Mouse (Mus musculus) heart, postnatal 0 days (tissue): ENCODE results near the gene Kifc1. TPM values are rescaled to one million over a fixed set of nuclear protein-coding genes. Genes with fewer than 3 reads are reported as not detected.
A peak's percentile ranks its signal among the peaks of the same experiment; 100 is the strongest.
"Not testable (repeated sequence)": the region's sequence is repeated elsewhere in the genome, so short reads cannot be mapped to it uniquely, and the experiment has no call there.

Experiments
- ATAC-seq: fragments of 200-750 bp; cut with Nextera tagmentation; 2 replicates; pipeline ENCODE4 v1.8.0; 2017; ENCODE audit warnings: low read depth, moderate number of reproducible peaks, moderate library complexity; ENCODE audit not compliant: insufficient read depth
- DNase-seq: peaks from one replicate; pipeline ENCODE4 v3.0.0-alpha.2; 2016; ENCODE audit warnings: low spot score
- H3K27ac ChIP-seq: fragments of 300-500 bp; sonication (generic); 2 replicates; pipeline ENCODE4 v1.5.1; 2014; ENCODE audit warnings: low read depth, mild to moderate bottlenecking
- H3K27me3 ChIP-seq: fragments of 300-500 bp; sonication (generic); 2 replicates; pipeline ENCODE4 v1.6.1; 2014; ENCODE audit warnings: low read length, mixed read lengths; ENCODE audit not compliant: control insufficient read depth, insufficient read depth
- H3K36me3 ChIP-seq: fragments of 300-500 bp; sonication (generic); replicated peaks from 2 replicates; pipeline ENCODE4 v1.6.1; 2014; ENCODE audit warnings: low read length, mixed read lengths; ENCODE audit not compliant: control insufficient read depth, insufficient read depth
- H3K4me1 ChIP-seq: fragments of 300-500 bp; sonication (generic); 2 replicates; pipeline ENCODE4 v1.6.1; 2014; ENCODE audit warnings: antibody characterized with exemption; ENCODE audit not compliant: control insufficient read depth, insufficient read depth
- H3K4me2 ChIP-seq: fragments of 300-500 bp; sonication (generic); 2 replicates; pipeline ENCODE4 v1.6.1; 2014; ENCODE audit warnings: low read depth, mild to moderate bottlenecking, low read length, moderate library complexity
- H3K4me3 ChIP-seq: fragments of 300-500 bp; sonication (generic); 2 replicates; pipeline ENCODE4 v1.5.1; 2014; ENCODE audit warnings: low read depth, low read length
- H3K9ac ChIP-seq: fragments of 300-500 bp; sonication (generic); replicated peaks from 2 replicates; pipeline ENCODE4 v1.6.1; 2014; ENCODE audit warnings: low read depth, low read length, mixed read lengths
- H3K9me3 ChIP-seq: fragments of 300-500 bp; sonication (generic); replicated peaks from 2 replicates; pipeline ENCODE4 v1.6.1; 2016; ENCODE audit warnings: low read length; ENCODE audit not compliant: control insufficient read depth
- CTCF ChIP-seq: IDR thresholded peaks from 2 replicates; pipeline ENCODE4 v1.5.1; 2016; ENCODE audit warnings: antibody characterized with exemption, control low read depth, low read depth
- EP300 ChIP-seq: IDR thresholded peaks from 2 replicates; pipeline ENCODE4 v1.6.1; 2016; ENCODE audit warnings: antibody characterized with exemption, low read depth
- WGBS: fragments of 180-500 bp; shearing (Covaris S2); extraction: QIAGEN DNeasy Blood & Tissue Kit; methylation state at CpG from one replicate; pipeline ENCODE4 v1.1.7; 2014; 5-methylcytosine and 5-hydroxymethylcytosine counted together
- polyA plus RNA-seq: library from polyadenylated mRNA; unstranded; fragments of >200 nt; fragmentation: Nextera tagmentation; extraction: Ambion mirVana; gene quantifications from 2 replicates; pipeline ENCODE4 v1.2.1, GENCODE M21; 2015
- total RNA-seq: library from RNA; depleted of rRNA; stranded (reverse); fragments of >200 nt; gene quantifications from 2 replicates; pipeline ENCODE4 v1.2.3, GENCODE M21; 2014; ENCODE audit warnings: low replicate concordance

Kifc1 gene
- total and polyA plus RNA-seq, 2 experiments from 2014 or later: 2.0 to 17.0 TPM

DNA sequence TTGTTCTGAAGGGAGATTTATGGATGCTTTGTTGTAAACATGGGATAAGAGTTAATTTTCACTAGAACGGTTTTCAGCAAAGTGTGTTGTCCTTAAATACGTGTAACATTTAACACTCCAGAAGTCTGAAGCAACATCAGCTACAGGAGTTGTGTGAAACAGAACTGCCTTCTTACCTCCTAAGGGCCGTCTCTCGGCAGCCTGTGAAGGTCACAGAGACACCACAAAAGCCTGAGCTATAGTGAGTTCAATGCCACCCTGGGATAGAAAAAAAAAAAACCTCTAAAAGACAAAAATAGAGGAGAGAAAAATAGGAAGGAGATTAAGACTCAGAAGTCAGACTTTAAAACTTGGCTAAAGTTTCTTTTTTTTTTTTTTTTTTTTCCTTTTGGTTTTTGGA, 11.6 kb upstream of the Kifc1 start:
- H3K4me1 ChIP-seq: no peaks in the 10 kb centered on the region

GRCm38 (mm10) chr17:33901653-33902052, 11.2 kb upstream of the Kifc1 start:
- Histone ChIP-seq H3K4me2 (no peak overlapping the region), H3K9ac (no peak overlapping the region), H3K27me3 (no peaks in the 10 kb centered on the region), H3K27ac (peak overlapping the region; percentile 22; the same call in 1 of the 2 replicates), H3K4me3 (no peak overlapping the region), H3K4me1 (no peaks in the 10 kb centered on the region), H3K9me3 (no peaks in the 10 kb centered on the region), H3K36me3 (no peaks in the 10 kb centered on the region)
- 67% methylated on average over 4 of the region's 4 CpGs for WGBS
- ATAC-seq (peak; percentile 40; the same call in 1 of the 2 replicates), DNase-seq (no peak)
- no peak for TF ChIP-seq EP300
- TF ChIP-seq CTCF: no peak

More for the DNA sequence above, 11.6 kb upstream of the Kifc1 start:
- H3K9me3 ChIP-seq: no peaks in the 10 kb centered on the region
- DNase-seq: no peak
- peak overlapping the region; percentile 22; the same call in 1 of the 2 replicates for H3K27ac ChIP-seq
- TF ChIP-seq CTCF (no peak), EP300 (no peak)
- no peak overlapping the region for H3K4me2 ChIP-seq
- 40% methylated on average over 4 of the region's 4 CpGs for WGBS
- H3K36me3 ChIP-seq: no peaks in the 10 kb centered on the region
- no peak overlapping the region for H3K9ac ChIP-seq
- H3K4me3 ChIP-seq: no peak overlapping the region
- no peaks in the 10 kb centered on the region for H3K27me3 ChIP-seq
- ATAC-seq: no peak

DNA sequence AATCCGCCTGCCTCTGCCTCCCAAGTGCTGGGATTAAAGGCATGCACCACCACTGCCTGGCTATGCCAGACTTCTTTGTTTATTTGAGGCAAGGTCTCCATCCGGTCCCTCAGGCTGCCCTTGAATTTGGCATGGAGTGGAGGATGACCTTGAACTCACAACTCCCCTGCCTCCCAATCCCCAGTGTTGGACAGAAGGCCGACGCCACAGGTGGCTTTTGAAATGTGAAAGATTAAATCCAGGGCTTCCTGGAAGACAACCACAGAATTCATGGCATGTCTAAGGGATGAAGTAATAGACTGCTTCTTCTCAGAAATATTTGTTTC, 10.5 kb upstream of the Kifc1 start:
- Histone ChIP-seq H3K36me3 (no peaks in the 10 kb centered on the region), H3K9ac (no peak overlapping the region), H3K9me3 (no peaks in the 10 kb centered on the region), H3K27me3 (no peaks in the 10 kb centered on the region), H3K4me3 (no peak overlapping the region), H3K4me1 (no peaks in the 10 kb centered on the region), H3K27ac (no peak overlapping the region), H3K4me2 (no peak overlapping the region)
- DNase-seq (no peak), ATAC-seq (no peak)
- WGBS: 73% methylated on average over 4 of the region's 4 CpGs
- no peak for TF ChIP-seq CTCF

- Histone ChIP-seq H3K9me3 (no peaks in the 10 kb centered on the region), H3K27ac (no peak overlapping the region), H3K27me3 (no peaks in the 10 kb centered on the region), H3K4me2 (no peak overlapping the region), H3K4me1 (no peaks in the 10 kb centered on the region), H3K4me3 (no peak overlapping the region), H3K9ac (no peak overlapping the region), H3K36me3 (no peaks in the 10 kb centered on the region)
- no peak for ATAC-seq
- WGBS: 39% methylated on average over 7 of the region's 7 CpGs
- TF ChIP-seq EP300 (no peak), CTCF (no peak)
- no peak for DNase-seq
Observed at GRCm38 (mm10) chr17:33900281-33900988, 10.0 kb upstream of the Kifc1 start.

GRCm38 (mm10) chr17:33899642-33900041, 9.2 kb upstream of the Kifc1 start:
- Histone ChIP-seq H3K27ac (no peak overlapping the region), H3K36me3 (no peaks in the 10 kb centered on the region), H3K27me3 (no peaks in the 10 kb centered on the region), H3K9me3 (no peaks in the 10 kb centered on the region), H3K9ac (no peak overlapping the region), H3K4me1 (no peaks in the 10 kb centered on the region), H3K4me3 (no peak overlapping the region), H3K4me2 (no peak overlapping the region)
- ATAC-seq (no peak), DNase-seq (no peak)
- 65% methylated on average over 4 of the region's 4 CpGs for WGBS
- TF ChIP-seq EP300: no peak
- TF ChIP-seq CTCF: no peak

- H3K27me3 ChIP-seq, ATAC-seq: not testable (repeated sequence)
Observed at GRCm38 (mm10) chr17:33898193-33898592, 7.7 kb upstream of the Kifc1 start.

More at GRCm38 (mm10) chr17:33898193-33898592, 7.7 kb upstream of the Kifc1 start:
- H3K36me3 ChIP-seq, H3K27ac ChIP-seq, H3K4me1 ChIP-seq, H3K9ac ChIP-seq, H3K4me2 ChIP-seq, H3K9me3 ChIP-seq, H3K4me3 ChIP-seq, DNase-seq: not testable (repeated sequence)
- WGBS: 67% methylated on average over 4 of the region's 4 CpGs
